31 mouse cellular contexts compared by ENCODE assay signal in the genomic region with DNA sequence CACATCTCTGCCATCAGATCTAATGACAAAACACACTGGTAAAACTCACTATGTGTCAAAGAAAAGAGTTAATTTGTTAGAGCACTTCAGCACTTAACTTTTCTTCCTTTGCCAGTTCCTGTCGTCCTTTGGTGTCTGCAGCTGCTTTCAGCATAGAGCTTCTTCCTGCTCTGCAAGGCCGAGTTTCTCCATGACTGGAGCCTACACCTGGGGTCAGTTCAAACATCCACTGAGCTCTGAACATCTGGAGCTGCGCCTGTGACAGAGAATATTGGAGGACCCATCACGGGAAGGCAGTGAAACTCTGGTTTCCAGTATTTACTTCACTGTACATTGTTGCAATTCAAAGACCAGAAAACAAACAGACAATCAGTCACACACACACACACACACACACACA. TPM values are rescaled to one million over a fixed set of nuclear protein-coding genes. Genes with fewer than 3 reads are reported as not detected.
DNase-seq lines count a peak whose midpoint lies in the region; ATAC-seq and TF ChIP-seq lines count a peak whose summit lies in the region.
"Had no signal": no experiment of that assay in that cellular context is flagged by ENCODE, and none has a peak within 500 bp of the region (broad histone marks: within the 10 kb centered on the region; RNA-seq: fewer than 3 reads in every experiment).

No protein-coding gene starts in this region.

- no peaks in the 10 kb centered on the region for H3K9me3 ChIP-seq in midbrain, embryonic 14.5 days (ENCODE audit: control insufficient read depth, low read length)
- H3K9me3 ChIP-seq: embryonic facial prominence, embryonic 13.5 days; intestine, embryonic 15.5 days; midbrain, embryonic 15.5 days had no signal

- peak overlapping the region; percentile 66; the same call in 1 of the 2 replicates for H3K27ac ChIP-seq in bone marrow, adult 2 months (ENCODE audit: control insufficient read depth, insufficient read depth, low read depth, low read length, poor library complexity)
- peak overlapping the region; percentile 91 for H3K27ac ChIP-seq in thymus, adult 2 months (ENCODE audit: control insufficient read depth, insufficient read depth, low read length)
- no peak overlapping the region for H3K27ac ChIP-seq in midbrain, embryonic 14.5 days (replicated peaks; ENCODE audit: low read depth, low read length)
- H3K27ac ChIP-seq: embryonic facial prominence, embryonic 13.5 days; intestine, embryonic 15.5 days; limb, embryonic 10.5 days; midbrain, embryonic 15.5 days; neural tube, embryonic 13.5 days; stomach, postnatal 0 days had no signal

- TF ChIP-seq CTCF in bone marrow, adult 2 months (IDR thresholded peaks at IDR 0.05; ENCODE audit: control insufficient read depth, insufficient read depth, low read length), result no peak
- TF ChIP-seq CTCF in thymus, adult 2 months (IDR thresholded peaks at IDR 0.05; ENCODE audit: borderline replicate concordance, control insufficient read depth, extremely low read depth, insufficient read depth, low read length, poor library complexity), result no peak

- H3K9ac ChIP-seq in midbrain, embryonic 14.5 days (replicated peaks; ENCODE audit: low read length), result no peak overlapping the region
- H3K9ac ChIP-seq: embryonic facial prominence, embryonic 13.5 days; intestine, embryonic 15.5 days; lung, embryonic 14.5 days; midbrain, embryonic 15.5 days; neural tube, embryonic 13.5 days had no signal

- 11% methylated on average over 4 of the region's 4 CpGs for WGBS in bone marrow, adult 2 months
- 3% methylated on average over 4 of the region's 4 CpGs for WGBS in thymus, adult 2 months
- 90% methylated on average over 4 of the region's 4 CpGs for WGBS in midbrain, embryonic 14.5 days

- no peak overlapping the region for H3K4me3 ChIP-seq in bone marrow, adult 2 months (replicated peaks; ENCODE audit: control insufficient read depth, low read depth, low read length)
- H3K4me3 ChIP-seq in thymus, adult 2 months (ENCODE audit: control insufficient read depth, insufficient read depth, low read length), result no peak overlapping the region
- no peak overlapping the region for H3K4me3 ChIP-seq in midbrain, embryonic 14.5 days (replicated peaks; ENCODE audit: low read depth, low read length)
- H3K4me3 ChIP-seq: embryonic facial prominence, embryonic 13.5 days; intestine, embryonic 15.5 days; limb, embryonic 10.5 days; midbrain, embryonic 15.5 days; myocyte; neural tube, embryonic 13.5 days had no signal

- peaks cover 2% of the 10 kb centered on the region; the same call in 1 of the 2 replicates for H3K4me1 ChIP-seq in bone marrow, adult 2 months (ENCODE audit: control insufficient read depth, insufficient read depth, low read length)
- H3K4me1 ChIP-seq in thymus, adult 2 months (replicated peaks; ENCODE audit: control insufficient read depth, insufficient read depth, low read length), result peaks cover 15% of the 10 kb centered on the region
- H3K4me1 ChIP-seq in midbrain, embryonic 14.5 days (ENCODE audit: control insufficient read depth, insufficient read depth, low read length), result no peaks in the 10 kb centered on the region
- H3K4me1 ChIP-seq: limb, embryonic 10.5 days; midbrain, embryonic 15.5 days had no signal

- H3K36me3 ChIP-seq in thymus, adult 2 months (ENCODE audit: control insufficient read depth, insufficient read depth, low read length), result peaks cover 45% of the 10 kb centered on the region
- peaks cover 44% of the 10 kb centered on the region for H3K36me3 ChIP-seq in midbrain, embryonic 14.5 days (ENCODE audit: control insufficient read depth, insufficient read depth, low read length)

- H3K27me3 ChIP-seq in thymus, adult 2 months (ENCODE audit: control insufficient read depth, insufficient read depth, low read length), result no peaks in the 10 kb centered on the region
- H3K27me3 ChIP-seq in midbrain, embryonic 14.5 days (ENCODE audit: control insufficient read depth, insufficient read depth, low read length), result no peaks in the 10 kb centered on the region
- H3K27me3 ChIP-seq: embryonic facial prominence, embryonic 13.5 days; intestine, embryonic 15.5 days; midbrain, embryonic 15.5 days; neural tube, embryonic 13.5 days had no signal

- DNase-seq in spleen, postnatal 36 days (ENCODE audit: low spot score in 2 of 2), result peak; percentile 27 to 28
- DNase-seq in spleen, postnatal 10 days (ENCODE audit: low spot score in 2 of 2), result no peak
- peak; percentile 37 for DNase-seq in thymus, adult 2 months
- peak; percentile 42 for DNase-seq in thymus, postnatal 4 days
- no peak for DNase-seq in testis, postnatal 14 days (ENCODE audit: low spot score)
- no peak for DNase-seq in midbrain, embryonic 14.5 days
- no peak for DNase-seq in urinary bladder, postnatal 36 days (ENCODE audit: low spot score in 2 of 2)
- DNase-seq: adrenal gland, adult 2 months; cerebellum, adult 11-12 months; cerebellum, postnatal 25 days; embryo, embryonic 11 days; gastrocnemius, postnatal 10 days; heart, postnatal 4 days; kidney, adult 8-10 months; kidney, postnatal 10 days; lung, embryonic 14.5 days; retina, postnatal 1 day; right cerebral cortex, postnatal 25 days had no signal

- TF ChIP-seq POLR2A in bone marrow, adult 2 months (IDR thresholded peaks at IDR 0.05; ENCODE audit: borderline replicate concordance, control insufficient read depth, low read depth, low read length), result no peak
- no peak for TF ChIP-seq POLR2A in thymus, adult 2 months (IDR thresholded peaks at IDR 0.05; ENCODE audit: control insufficient read depth, extremely low read depth, insufficient read depth, low read length, poor library complexity)

- no peak overlapping the region for H3K4me2 ChIP-seq in midbrain, embryonic 14.5 days (ENCODE audit: low read length)
- H3K4me2 ChIP-seq: embryonic facial prominence, embryonic 13.5 days; intestine, embryonic 15.5 days; lung, embryonic 14.5 days; midbrain, embryonic 15.5 days; neural tube, embryonic 13.5 days had no signal

- no peak for ATAC-seq in midbrain, embryonic 14.5 days (ENCODE audit: low FRiP score, low TSS enrichment)
- ATAC-seq: forebrain, embryonic 16.5 days; hindbrain, embryonic 16.5 days; intestine, embryonic 15.5 days; midbrain, embryonic 15.5 days had no signal

RNA-seq across cellular contexts. Expression of a gene that starts 7.4 kb away (rescaled TPM):
- polyA plus RNA-seq in bone marrow, adult 2 months (2011; ENCODE audit: insufficient read depth, insufficient read length, low replicate concordance, missing spikeins), result 66.8 and 99.1 TPM in 2 replicates
- polyA plus RNA-seq in thymus, adult 2 months (2012; rRNA removed), result 99.7 and 119 TPM in 2 replicates
- polyA plus RNA-seq in midbrain, embryonic 14.5 days (2014; fragmentation: Nextera tagmentation; extraction: Ambion mirVana), result 66.6 and 71.2 TPM in 2 replicates

RNA-seq across cellular contexts. Expression of a gene that starts 7.6 kb away (rescaled TPM):
- 4.4 and 6.5 TPM in 2 replicates for polyA plus RNA-seq in bone marrow, adult 2 months (2011; ENCODE audit: insufficient read depth, insufficient read length, low replicate concordance, missing spikeins)
- polyA plus RNA-seq in thymus, adult 2 months (2012; rRNA removed), result 14.5 and 16.5 TPM in 2 replicates
- polyA plus RNA-seq in midbrain, embryonic 14.5 days (2014; fragmentation: Nextera tagmentation; extraction: Ambion mirVana), result 41.3 and 46.2 TPM in 2 replicates

RNA-seq across cellular contexts. Expression of a gene that starts 49.7 kb away (rescaled TPM):
- not detected in 2 replicates for polyA plus RNA-seq in bone marrow, adult 2 months (2011; ENCODE audit: insufficient read depth, insufficient read length, low replicate concordance, missing spikeins)
- polyA plus RNA-seq in thymus, adult 2 months (2012; rRNA removed), result 0.20 TPM in 1 of 2 replicates, not detected in the other
- not detected in 2 replicates for polyA plus RNA-seq in midbrain, embryonic 14.5 days (2014; fragmentation: Nextera tagmentation; extraction: Ambion mirVana)
- polyA plus RNA-seq: adrenal gland, adult 2 months; forebrain, embryonic 16.5 days; heart, embryonic 14.5 days; hindbrain, embryonic 16.5 days; intestine, embryonic 15.5 days; limb, embryonic 10.5 days; liver, adult 2 months; midbrain, embryonic 15.5 days; myocyte; neural tube, embryonic 13.5 days; stomach, postnatal 0 days; urinary bladder, adult 2 months had no signal

Comparison
In these comparisons a context has a peak if more than half of its experiments do, and no peak if none do; other contexts are left out.
1. DNase-seq: peak in spleen, postnatal 36 days (2 of 2), thymus, adult 2 months (single experiment) and thymus, postnatal 4 days (single experiment); none in spleen, postnatal 10 days (0 of 2), testis, postnatal 14 days (single experiment), midbrain, embryonic 14.5 days (single experiment) and urinary bladder, postnatal 36 days (0 of 2).